Mouse (Mus musculus) neural tube, embryonic 12.5 days (tissue): ENCODE data around the gene Hrh3. TPM values are rescaled to one million over a fixed set of nuclear protein-coding genes. Genes with fewer than 3 reads are reported as not detected.

Experiments used
- ATAC-seq: fragments of 200-750 bp; cut with Nextera tagmentation; 2 replicates; pipeline ENCODE4 v1.8.0; 2017; ENCODE audit warnings: low read depth, mild to moderate bottlenecking, moderate TSS enrichment, moderate library complexity; ENCODE audit not compliant: low FRiP score
- H3K27ac ChIP-seq: fragments of 300-500 bp; sonication (generic); 2 replicates; pipeline ENCODE4 v1.5.1; 2016
- H3K27me3 ChIP-seq: fragments of 300-500 bp; sonication (generic); replicated peaks from 2 replicates; pipeline ENCODE4 v1.6.1; 2016; ENCODE audit warnings: mild to moderate bottlenecking
- H3K36me3 ChIP-seq: fragments of 300-500 bp; sonication (generic); 2 replicates; pipeline ENCODE4 v1.6.1; 2016; ENCODE audit warnings: mild to moderate bottlenecking
- H3K4me1 ChIP-seq: fragments of 300-500 bp; sonication (generic); 2 replicates; pipeline ENCODE4 v1.6.1; 2016
- H3K4me2 ChIP-seq: fragments of 300-500 bp; sonication (generic); replicated peaks from 2 replicates; pipeline ENCODE4 v1.6.1; 2016; ENCODE audit warnings: mild to moderate bottlenecking
- H3K4me3 ChIP-seq: fragments of 300-500 bp; sonication (generic); 2 replicates; pipeline ENCODE4 v1.5.1; 2016
- H3K9ac ChIP-seq: fragments of 300-500 bp; sonication (generic); 2 replicates; pipeline ENCODE4 v1.6.1; 2016; ENCODE audit warnings: mild to moderate bottlenecking
- H3K9me3 ChIP-seq: fragments of 300-500 bp; sonication (generic); 2 replicates; pipeline ENCODE4 v1.6.1; 2016; ENCODE audit warnings: mild to moderate bottlenecking
- WGBS: fragments of 180-500 bp; shearing (Covaris S2); methylation state at CpG from one replicate; pipeline ENCODE4 v1.1.7; 2016; 5-methylcytosine and 5-hydroxymethylcytosine counted together
- polyA plus RNA-seq: library from polyadenylated mRNA; unstranded; fragments of >200 nt; fragmentation: Nextera tagmentation; extraction: Ambion mirVana; gene quantifications from 2 replicates; pipeline ENCODE4 v1.2.1, GENCODE M21; 2016

Hrh3 gene
- polyA plus RNA-seq, 1 experiment from 2014 or later: 2.8 TPM

DNA sequence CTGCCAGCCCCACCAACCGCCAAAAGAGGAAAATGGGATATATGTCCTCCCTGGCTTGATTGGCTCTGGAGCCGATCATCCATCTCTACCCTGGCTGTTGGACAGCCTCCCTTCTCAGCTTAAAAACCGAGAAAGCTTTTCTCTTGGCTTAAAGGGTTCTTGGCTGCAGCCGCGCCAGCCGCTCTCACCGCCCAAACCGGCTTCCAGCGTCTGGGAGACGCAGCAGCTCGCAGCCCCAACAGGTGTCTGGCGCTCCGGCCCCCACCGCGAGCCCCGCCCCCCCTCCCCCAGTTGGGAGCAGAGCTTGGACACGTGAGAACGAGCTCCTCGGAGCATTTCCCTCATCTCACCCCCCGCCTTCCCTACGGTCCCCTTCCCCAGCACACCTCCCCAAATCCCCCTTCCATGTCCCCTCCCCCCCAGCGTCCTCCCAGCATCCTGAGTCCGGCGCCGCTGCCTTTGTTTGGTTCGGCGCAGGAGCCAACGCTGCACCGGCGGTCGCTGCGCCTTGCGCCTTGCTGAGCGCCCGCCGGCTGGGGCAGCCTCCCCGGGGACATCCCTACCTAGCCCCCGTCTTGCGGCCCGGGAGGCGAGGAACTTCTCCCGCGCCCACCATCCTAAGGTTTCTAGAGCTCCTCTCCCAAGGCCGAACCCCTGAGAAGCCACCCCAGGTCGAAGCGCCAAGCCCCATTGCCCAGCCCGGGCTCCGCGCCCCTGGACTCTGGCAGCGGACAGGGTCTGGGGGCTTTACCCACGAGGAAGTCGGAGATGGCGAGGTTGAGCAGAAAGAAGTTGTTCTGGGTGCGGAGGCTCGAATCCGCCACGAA is 924 bp downstream of the Hrh3 start:
- Histone ChIP-seq H3K4me2 (peak overlapping the region; percentile 98), H3K9ac (peak overlapping the region; percentile 62), H3K36me3 (no peaks in the 10 kb centered on the region), H3K4me3 (peak overlapping the region; percentile 61), H3K27ac (no peak overlapping the region), H3K4me1 (peaks cover 46% of the 10 kb centered on the region), H3K27me3 (peaks cover 75% of the 10 kb centered on the region), H3K9me3 (no peaks in the 10 kb centered on the region)
- ATAC-seq: 0 out of 2 replicates have a peak, but pooled peaks have one; percentile 6
- 1% methylated on average over 54 of the region's 57 CpGs for WGBS

DNA sequence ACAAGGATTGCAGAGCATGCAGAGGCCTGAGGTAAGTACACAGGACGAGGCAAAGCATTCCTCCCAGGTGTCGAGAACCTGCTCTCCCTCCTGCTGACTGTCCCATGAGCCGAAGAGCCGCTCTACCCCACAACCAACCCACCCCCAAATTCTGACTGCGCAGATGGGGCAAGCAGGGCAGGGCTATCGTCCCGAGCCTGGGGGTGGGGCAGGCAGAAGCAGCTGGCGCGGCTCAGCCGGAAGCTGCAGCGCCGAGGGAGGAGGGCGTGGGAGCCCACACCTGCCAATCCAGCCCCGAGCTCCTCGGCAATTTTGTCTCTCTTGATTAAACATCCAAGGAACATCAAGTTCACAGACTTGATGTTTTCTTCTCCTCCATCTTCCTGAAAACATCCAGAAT is 4.8 kb downstream of the Hrh3 start:
- no peak overlapping the region for H3K4me3 ChIP-seq
- H3K27me3 ChIP-seq: peaks cover 70% of the 10 kb centered on the region
- no peak overlapping the region for H3K9ac ChIP-seq
- no peaks in the 10 kb centered on the region for H3K9me3 ChIP-seq
- H3K4me1 ChIP-seq: peaks cover 34% of the 10 kb centered on the region
- H3K4me2 ChIP-seq: peak overlapping the region; percentile 41
- no peaks in the 10 kb centered on the region for H3K36me3 ChIP-seq
- 6% methylated on average over 15 of the region's 15 CpGs for WGBS
- no peak for ATAC-seq
- H3K27ac ChIP-seq: no peak overlapping the region

DNA sequence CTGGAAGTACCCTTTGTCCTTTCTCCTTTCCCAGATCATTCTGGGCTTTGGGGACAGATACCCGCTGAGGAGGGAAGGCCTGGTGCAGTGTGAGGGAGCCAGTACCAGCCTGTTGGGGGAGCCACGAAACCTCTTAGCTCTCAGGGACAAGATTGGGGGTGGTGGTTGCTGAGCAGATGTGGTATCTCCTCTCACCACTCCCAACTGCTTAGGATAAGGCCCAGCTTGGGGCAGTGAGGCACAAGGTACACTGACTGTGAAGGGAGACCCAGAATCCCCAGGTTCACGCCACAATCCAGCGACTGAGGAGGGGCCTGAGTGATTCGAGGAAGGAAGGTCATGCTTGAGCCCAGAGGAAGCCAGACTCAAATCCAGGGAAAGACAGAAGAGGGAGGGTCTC is 6.1 kb downstream of the Hrh3 start:
- H3K36me3 ChIP-seq: no peaks in the 10 kb centered on the region
- peaks cover 56% of the 10 kb centered on the region for H3K27me3 ChIP-seq
- H3K4me1 ChIP-seq: peaks cover 20% of the 10 kb centered on the region
- no peak for ATAC-seq
- H3K9ac ChIP-seq: no peak overlapping the region
- H3K4me3 ChIP-seq: no peak overlapping the region
- H3K9me3 ChIP-seq: no peaks in the 10 kb centered on the region
- H3K27ac ChIP-seq: no peak overlapping the region
- no peak overlapping the region for H3K4me2 ChIP-seq
- WGBS: 45% methylated on average over 5 of the region's 5 CpGs

DNA sequence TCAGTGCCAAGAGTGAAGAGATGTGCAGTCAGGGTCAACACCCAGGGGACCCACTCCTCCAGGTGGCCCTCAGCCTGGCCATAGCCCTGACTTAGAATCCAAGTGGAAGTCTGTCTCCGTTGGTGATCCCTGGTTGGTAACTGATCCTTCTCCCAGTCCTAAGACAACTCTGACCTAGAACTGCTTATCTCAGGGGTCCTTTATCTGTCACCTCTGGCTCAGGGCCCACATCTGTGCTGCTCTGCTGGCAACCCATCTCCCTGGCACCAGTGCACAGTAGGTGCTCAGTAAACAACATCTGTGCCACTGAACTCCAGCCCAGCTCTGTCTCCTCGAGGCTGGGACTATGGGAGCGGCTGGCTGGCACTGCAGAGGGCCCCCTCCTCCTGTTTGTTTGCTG is 6.7 kb downstream of the Hrh3 start:
- Histone ChIP-seq H3K4me1 (peaks cover 15% of the 10 kb centered on the region), H3K27me3 (peaks cover 50% of the 10 kb centered on the region), H3K36me3 (no peaks in the 10 kb centered on the region), H3K4me3 (no peak overlapping the region), H3K9ac (no peak overlapping the region), H3K27ac (no peak overlapping the region), H3K4me2 (no peak overlapping the region), H3K9me3 (no peaks in the 10 kb centered on the region)
- 0 out of 2 replicates have a peak, but pooled peaks have one; percentile 5 for ATAC-seq
- WGBS: 44% methylated on average over 3 of the region's 3 CpGs

DNA sequence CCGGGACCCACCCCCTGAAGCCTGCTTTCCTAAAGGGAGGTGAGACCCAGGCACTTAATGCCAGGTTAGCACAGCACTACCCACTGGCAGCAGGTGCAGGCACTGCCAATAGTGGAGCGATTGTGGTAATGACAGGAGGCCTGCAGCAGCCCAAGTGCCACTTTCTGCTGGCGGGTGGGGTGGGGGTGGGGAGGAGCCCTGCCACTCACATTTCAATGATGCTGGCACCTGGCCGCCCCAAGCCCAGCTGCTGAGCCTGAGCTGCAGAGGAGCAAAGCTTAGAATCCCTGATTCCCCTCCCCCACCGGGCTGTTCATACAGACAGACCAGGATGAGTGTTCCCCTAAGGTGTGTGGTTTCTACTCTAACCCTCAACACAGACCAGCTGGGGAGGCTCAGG is 8.6 kb downstream of the Hrh3 start:
- H3K27ac ChIP-seq: no peak overlapping the region
- 34% methylated on average over 5 of the region's 5 CpGs for WGBS
- H3K4me1 ChIP-seq: peaks cover 14% of the 10 kb centered on the region; the same call in 1 of the 2 replicates
- H3K9ac ChIP-seq: no peak overlapping the region
- no peaks in the 10 kb centered on the region for H3K9me3 ChIP-seq
- H3K36me3 ChIP-seq: no peaks in the 10 kb centered on the region
- no peak for ATAC-seq
- peaks cover 32% of the 10 kb centered on the region for H3K27me3 ChIP-seq
- no peak overlapping the region for H3K4me2 ChIP-seq
- H3K4me3 ChIP-seq: no peak overlapping the region

DNA sequence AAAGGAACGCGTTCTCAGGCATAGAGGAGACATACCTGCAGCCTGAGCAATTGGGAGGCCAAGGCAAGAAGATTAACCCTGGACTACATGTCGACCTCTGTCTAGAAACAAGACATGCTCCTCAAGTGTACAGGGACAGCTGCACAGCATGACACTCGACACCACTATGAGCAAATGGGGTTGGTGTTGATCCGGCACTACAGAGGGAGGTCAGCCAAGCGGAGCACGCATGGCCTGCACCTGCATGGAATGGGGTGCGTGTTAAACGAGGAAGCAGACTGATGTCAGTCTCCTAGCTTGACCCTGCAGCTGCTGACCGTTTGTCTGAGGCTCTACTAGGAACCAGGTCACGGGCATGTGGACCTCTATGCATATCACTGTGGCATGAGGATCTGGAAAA is 14.0 kb downstream of the Hrh3 start:
- Histone ChIP-seq H3K9me3 (no peaks in the 10 kb centered on the region), H3K27ac (no peak overlapping the region), H3K9ac (no peak overlapping the region), H3K36me3 (peaks cover 8% of the 10 kb centered on the region), H3K4me2 (no peak overlapping the region), H3K4me1 (no peaks in the 10 kb centered on the region), H3K27me3 (no peaks in the 10 kb centered on the region), H3K4me3 (no peak overlapping the region)
- ATAC-seq: no peak
- 75% methylated on average over 11 of the region's 11 CpGs for WGBS

DNA sequence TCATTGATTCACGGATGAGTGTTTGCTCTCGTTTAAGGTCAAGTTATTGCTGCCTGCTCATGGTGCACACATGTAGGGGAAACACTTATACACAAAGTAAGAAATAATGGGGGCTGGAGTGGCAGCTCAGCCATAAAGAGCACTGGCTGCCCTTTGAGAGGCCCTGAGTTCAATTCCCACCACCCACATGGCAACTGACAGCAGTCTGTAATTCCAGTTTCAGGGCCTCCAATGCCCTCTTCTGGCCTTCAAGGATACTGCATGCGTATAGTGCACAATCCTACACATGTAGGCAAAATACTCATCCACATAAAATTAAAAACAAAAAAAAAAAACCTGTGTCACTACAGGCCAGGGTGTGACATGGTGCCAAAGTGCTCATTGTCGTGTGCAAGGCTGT is 16.8 kb downstream of the Hrh3 start:
- WGBS: 92% methylated on average over 4 of the region's 4 CpGs

DNA sequence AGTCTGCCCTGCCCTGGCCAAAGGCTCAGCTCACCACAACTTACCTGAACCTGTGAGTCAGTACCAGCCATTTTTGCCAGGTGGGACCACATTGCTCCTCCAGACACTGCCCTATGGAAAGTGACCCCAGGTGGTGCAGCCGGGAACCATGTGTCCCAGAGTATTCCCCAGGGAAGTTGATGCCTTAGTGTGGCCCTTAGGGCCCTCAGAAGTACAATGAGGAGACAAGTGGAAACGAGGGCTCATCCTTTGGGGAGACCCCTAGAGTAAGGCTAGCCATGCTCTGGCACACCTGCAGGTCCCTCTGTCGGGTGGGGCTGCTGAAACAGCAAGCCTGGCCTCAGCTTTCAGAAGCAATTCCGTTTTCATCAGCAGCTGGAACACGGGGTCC is 17.7 kb downstream of the Hrh3 start:
- Histone ChIP-seq H3K9ac (no peak overlapping the region), H3K4me1 (no peaks in the 10 kb centered on the region), H3K27me3 (no peaks in the 10 kb centered on the region), H3K4me2 (no peak overlapping the region), H3K36me3 (peaks cover 23% of the 10 kb centered on the region), H3K4me3 (no peak overlapping the region), H3K9me3 (no peaks in the 10 kb centered on the region), H3K27ac (no peak overlapping the region)
- no peak for ATAC-seq
- WGBS: 76% methylated on average over 5 of the region's 5 CpGs

More for the DNA sequence above, 16.8 kb downstream of the Hrh3 start:
- Histone ChIP-seq H3K4me1 (no peaks in the 10 kb centered on the region), H3K27ac (no peak overlapping the region), H3K36me3 (peaks cover 17% of the 10 kb centered on the region), H3K9ac (no peak overlapping the region), H3K27me3 (no peaks in the 10 kb centered on the region), H3K9me3 (no peaks in the 10 kb centered on the region), H3K4me3 (no peak overlapping the region), H3K4me2 (no peak overlapping the region)
- ATAC-seq: no peak

DNA sequence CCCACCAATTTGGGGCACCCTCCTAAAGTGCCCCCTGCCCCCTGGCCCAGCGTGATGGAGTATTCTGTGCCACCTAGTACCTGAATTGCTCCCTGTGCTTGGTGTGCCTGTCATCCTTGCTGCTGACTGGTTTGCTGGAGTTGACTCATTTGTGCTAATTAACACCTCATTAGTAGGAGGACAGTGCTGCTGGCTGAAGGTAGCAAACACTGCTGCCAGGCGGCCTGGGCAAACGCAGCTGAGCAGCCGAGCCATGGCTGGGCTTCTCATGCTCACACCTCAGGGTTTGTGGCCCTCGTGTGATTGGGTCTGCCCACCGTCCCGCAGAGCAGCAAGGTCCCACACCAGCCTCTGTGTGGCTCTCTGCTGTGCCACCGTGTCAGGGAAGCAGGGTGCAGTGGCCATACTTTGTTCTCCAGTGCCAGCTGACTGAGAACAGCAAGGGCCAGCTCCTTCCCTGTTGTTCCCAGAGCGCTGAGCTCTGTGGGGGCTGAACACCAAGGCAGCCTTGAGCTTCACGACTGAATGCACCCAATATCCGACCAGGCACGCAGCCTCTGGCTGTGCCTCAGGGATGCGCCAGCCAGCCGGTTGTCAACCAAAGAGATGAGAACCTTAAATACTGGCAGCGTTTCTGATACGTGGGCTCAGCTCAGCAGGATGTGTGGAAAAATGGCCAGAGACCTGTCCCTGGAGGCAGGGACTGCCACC is 18.2 kb downstream of the Hrh3 start:
- no peak overlapping the region for H3K9ac ChIP-seq
- 71% methylated on average over 16 of the region's 16 CpGs for WGBS
- H3K36me3 ChIP-seq: peaks cover 23% of the 10 kb centered on the region

DNA sequence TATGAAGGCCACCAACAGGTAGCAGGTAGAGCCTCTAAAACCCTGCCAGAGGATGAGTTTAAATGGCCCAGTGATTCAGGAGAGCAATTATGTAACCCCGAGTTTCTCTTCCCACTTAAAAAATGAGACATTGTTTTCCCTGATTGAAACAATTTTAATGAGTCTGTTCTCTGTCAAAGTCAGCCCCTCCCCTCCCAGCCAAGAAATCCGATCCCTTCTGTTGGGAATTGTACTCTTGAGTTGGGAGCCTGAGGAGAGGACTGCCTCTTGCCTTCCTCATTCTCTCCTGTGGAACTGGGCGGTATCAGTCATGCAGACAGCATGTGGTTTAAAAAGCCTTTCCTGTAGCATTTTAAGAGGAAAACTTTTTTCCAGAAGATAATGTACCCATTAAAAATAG is 19.7 kb downstream of the Hrh3 start:
- no peak for ATAC-seq
- Histone ChIP-seq H3K9me3 (no peaks in the 10 kb centered on the region), H3K4me1 (no peaks in the 10 kb centered on the region), H3K27ac (no peak overlapping the region), H3K27me3 (no peaks in the 10 kb centered on the region), H3K4me2 (no peak overlapping the region), H3K9ac (no peak overlapping the region), H3K4me3 (no peak overlapping the region), H3K36me3 (peaks cover 23% of the 10 kb centered on the region)
- WGBS: 49% methylated on average over 3 of the region's 3 CpGs

More for the DNA sequence above, 18.2 kb downstream of the Hrh3 start:
- ATAC-seq: no peak
- Histone ChIP-seq H3K4me3 (no peak overlapping the region), H3K9me3 (no peaks in the 10 kb centered on the region), H3K27ac (no peak overlapping the region), H3K4me2 (no peak overlapping the region), H3K27me3 (no peaks in the 10 kb centered on the region), H3K4me1 (no peaks in the 10 kb centered on the region)

DNA sequence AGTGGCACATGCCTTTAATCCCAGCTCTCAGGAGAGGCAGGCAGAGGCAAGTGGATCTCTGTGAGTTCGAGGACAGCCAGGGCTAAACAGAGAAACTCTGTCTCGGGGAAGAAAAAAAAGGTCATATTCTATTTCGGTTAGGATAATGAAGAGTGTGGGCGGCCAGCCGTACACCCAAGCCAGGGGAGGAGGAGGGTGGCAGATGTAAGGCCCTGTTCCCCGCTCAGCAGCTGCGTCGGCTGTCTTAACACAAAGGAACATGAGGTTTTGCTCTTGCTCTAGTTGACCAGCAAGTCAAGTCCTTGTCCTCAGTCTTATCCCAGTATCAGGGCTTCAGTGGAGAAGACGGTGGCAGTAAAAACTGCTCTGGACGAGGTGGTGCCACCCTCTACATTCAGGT is 21.2 kb downstream of the Hrh3 start:
- 90% methylated on average over 10 of the region's 10 CpGs for WGBS
- H3K36me3 ChIP-seq: peaks cover 23% of the 10 kb centered on the region
- no peak overlapping the region for H3K4me2 ChIP-seq
- ATAC-seq: no peak
- no peak overlapping the region for H3K4me3 ChIP-seq
- no peak overlapping the region for H3K27ac ChIP-seq
- H3K9me3 ChIP-seq: no peaks in the 10 kb centered on the region
- no peaks in the 10 kb centered on the region for H3K27me3 ChIP-seq
- H3K9ac ChIP-seq: no peak overlapping the region
- no peaks in the 10 kb centered on the region for H3K4me1 ChIP-seq

DNA sequence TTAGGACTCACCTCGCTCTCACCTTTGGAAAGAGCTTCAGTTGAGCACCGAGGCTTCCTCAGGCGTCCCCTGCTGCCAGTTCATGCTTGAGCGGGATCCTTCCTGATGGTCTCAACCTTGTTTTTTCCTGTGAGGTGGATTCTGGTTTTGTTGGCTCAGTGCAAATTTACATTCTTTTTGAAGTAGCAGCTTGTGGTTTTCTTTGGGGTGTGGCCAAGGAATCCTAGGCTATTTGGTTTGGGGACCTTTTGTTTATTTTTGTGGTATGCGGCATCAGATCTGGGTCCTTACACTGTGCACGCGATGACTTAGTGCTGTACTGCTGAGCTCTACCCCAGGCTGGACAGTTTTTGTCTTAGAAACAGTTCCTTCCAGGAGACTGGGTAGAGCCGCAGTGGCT is 23.6 kb downstream of the Hrh3 start:
- H3K4me1 ChIP-seq: no peaks in the 10 kb centered on the region
- peaks cover 26% of the 10 kb centered on the region for H3K36me3 ChIP-seq
- no peak for ATAC-seq
- no peak overlapping the region for H3K9ac ChIP-seq
- H3K27me3 ChIP-seq: no peaks in the 10 kb centered on the region
- H3K4me2 ChIP-seq: no peak overlapping the region
- no peak overlapping the region for H3K4me3 ChIP-seq
- H3K27ac ChIP-seq: no peak overlapping the region
- H3K9me3 ChIP-seq: no peaks in the 10 kb centered on the region
- 92% methylated on average over 8 of the region's 8 CpGs for WGBS
